Mouse (Mus musculus) liver, embryonic 16.5 days (tissue): ENCODE measurements at regions not wholly inside any gene's neighbourhood (a gene's known extent, or its start where the extent isn't known, plus 50 kb on each side); places are given as distances from the start of the nearest gene placed in this dataset.

Source experiments
- ATAC-seq: fragments of 200-750 bp; cut with Nextera tagmentation; 2 replicates; pipeline ENCODE4 v1.8.0; 2017; ENCODE audit warnings: low read depth, mild to moderate bottlenecking, moderate number of reproducible peaks, moderate library complexity
- H3K27ac ChIP-seq: fragments of 300-500 bp; sonication (generic); 2 replicates; pipeline ENCODE4 v1.5.1; 2014; ENCODE audit warnings: mild to moderate bottlenecking, low read length
- H3K27me3 ChIP-seq: fragments of 300-500 bp; sonication (generic); 2 replicates; pipeline ENCODE4 v1.6.1; 2014; ENCODE audit warnings: low read depth, low read length, mixed read lengths; ENCODE audit not compliant: control insufficient read depth, insufficient read depth
- H3K36me3 ChIP-seq: fragments of 300-500 bp; sonication (generic); 2 replicates; pipeline ENCODE4 v1.6.1; 2014; ENCODE audit warnings: mild to moderate bottlenecking; ENCODE audit not compliant: control insufficient read depth, insufficient read depth
- H3K4me1 ChIP-seq: fragments of 300-500 bp; sonication (generic); 2 replicates; pipeline ENCODE4 v1.6.1; 2014; ENCODE audit warnings: low read depth, low read length, mixed read lengths; ENCODE audit not compliant: control insufficient read depth
- H3K4me2 ChIP-seq: fragments of 300-500 bp; sonication (generic); 2 replicates; pipeline ENCODE4 v1.6.1; 2014; ENCODE audit warnings: low read depth, low read length, mixed read lengths
- H3K4me3 ChIP-seq: fragments of 300-500 bp; sonication (generic); 2 replicates; pipeline ENCODE4 v1.5.1; 2014; ENCODE audit warnings: low read depth, mild to moderate bottlenecking, low read length
- H3K9ac ChIP-seq: fragments of 300-500 bp; sonication (generic); 2 replicates; pipeline ENCODE4 v1.6.1; 2014; ENCODE audit warnings: low read depth, low read length
- H3K9me3 ChIP-seq: fragments of 300-500 bp; sonication (generic); replicated peaks from 2 replicates; pipeline ENCODE4 v1.6.1; 2016; ENCODE audit warnings: low read length; ENCODE audit not compliant: control insufficient read depth
- WGBS: fragments of 180-500 bp; shearing (Covaris S2); extraction: QIAGEN DNeasy Blood & Tissue Kit; methylation state at CpG from one replicate; pipeline ENCODE4 v1.1.7; 2014; ENCODE audit not compliant: insufficient replicate concordance; 5-methylcytosine and 5-hydroxymethylcytosine counted together

- H3K9me3 ChIP-seq: no peaks in the 10 kb centered on the region
- 52% methylated on average over 4 of the region's 4 CpGs for WGBS
- no peak overlapping the region for H3K27ac ChIP-seq
- no peak overlapping the region for H3K4me2 ChIP-seq
- no peak overlapping the region for H3K4me3 ChIP-seq
- ATAC-seq: no peak
- no peaks in the 10 kb centered on the region for H3K36me3 ChIP-seq
- no peaks in the 10 kb centered on the region for H3K4me1 ChIP-seq
- no peak overlapping the region for H3K9ac ChIP-seq
- H3K27me3 ChIP-seq: no peaks in the 10 kb centered on the region
Measured at GRCm38 (mm10) chr11:64138934-64139333, 59.7 kb upstream of the Cox10 start.

- 66% methylated on average over 5 of the region's 5 CpGs for WGBS
- Histone ChIP-seq H3K27ac (no peak overlapping the region), H3K36me3 (no peaks in the 10 kb centered on the region), H3K4me1 (no peaks in the 10 kb centered on the region), H3K4me2 (no peak overlapping the region), H3K27me3 (no peaks in the 10 kb centered on the region), H3K9me3 (no peaks in the 10 kb centered on the region), H3K4me3 (no peak overlapping the region), H3K9ac (no peak overlapping the region)
- no peak for ATAC-seq
Measured at GRCm38 (mm10) chr11:64135766-64136165, 56.5 kb upstream of the Cox10 start.

- no peak overlapping the region for H3K27ac ChIP-seq
- ATAC-seq: no peak
- H3K4me1 ChIP-seq: no peaks in the 10 kb centered on the region
- no peaks in the 10 kb centered on the region for H3K27me3 ChIP-seq
- H3K9me3 ChIP-seq: no peaks in the 10 kb centered on the region
- no peak overlapping the region for H3K9ac ChIP-seq
- H3K36me3 ChIP-seq: no peaks in the 10 kb centered on the region
- no peak overlapping the region for H3K4me3 ChIP-seq
- WGBS: 62% methylated on average over 2 of the region's 2 CpGs
- no peak overlapping the region for H3K4me2 ChIP-seq
Measured at GRCm38 (mm10) chr11:64135308-64135591, 56.0 kb upstream of the Cox10 start.

DNA sequence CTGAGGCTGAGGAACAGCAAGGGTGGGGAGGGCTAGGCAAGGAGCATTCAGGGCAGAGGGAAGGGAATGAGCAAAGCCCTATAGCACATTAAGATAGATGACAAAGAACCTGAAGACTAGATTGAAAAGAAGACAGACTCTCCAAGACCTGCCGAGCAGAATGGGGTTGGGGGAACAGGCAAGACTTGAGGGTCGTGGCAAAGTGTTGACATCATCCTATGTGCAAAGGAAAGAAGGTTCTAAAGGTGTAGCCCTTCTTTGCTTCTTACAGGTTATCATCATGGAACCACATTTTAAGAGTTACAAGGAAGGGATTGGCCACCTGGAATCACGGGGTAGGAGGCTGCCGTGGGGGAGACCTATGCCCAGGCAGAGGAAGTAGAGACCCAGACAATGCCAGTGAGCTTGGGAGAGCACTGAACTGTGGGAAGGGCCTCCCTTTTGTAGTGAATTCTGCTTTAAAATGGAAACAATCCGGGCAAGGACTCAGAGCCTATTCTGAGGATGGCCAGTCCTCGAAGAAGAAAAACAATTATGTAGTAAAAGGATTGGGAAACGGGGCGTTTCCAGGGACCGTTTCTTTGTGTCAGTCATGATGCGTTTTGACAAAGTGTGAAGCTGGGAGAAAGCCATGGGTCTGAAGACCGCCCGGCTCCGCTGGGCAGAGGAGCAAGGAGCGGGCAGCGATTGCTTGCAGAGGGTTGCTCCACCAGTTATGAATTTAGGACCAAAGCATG, 55.5 kb upstream of the Cox10 start:
- no peaks in the 10 kb centered on the region for H3K27me3 ChIP-seq
- ATAC-seq: no peak
- H3K4me2 ChIP-seq: no peak overlapping the region
- no peak overlapping the region for H3K27ac ChIP-seq
- H3K9ac ChIP-seq: no peak overlapping the region
- no peaks in the 10 kb centered on the region for H3K4me1 ChIP-seq
- H3K9me3 ChIP-seq: no peaks in the 10 kb centered on the region
- 66% methylated on average over 15 of the region's 15 CpGs for WGBS
- H3K36me3 ChIP-seq: no peaks in the 10 kb centered on the region
- no peak overlapping the region for H3K4me3 ChIP-seq
